Mouse (Mus musculus) stomach, adult 2 months (tissue): ENCODE data around the gene Atp6v1a. TPM values are rescaled to one million over a fixed set of nuclear protein-coding genes. Genes with fewer than 3 reads are reported as not detected.

Source experiments
- polyA plus RNA-seq: library from polyadenylated mRNA; depleted of rRNA; stranded (reverse); fragments of >200 nt; gene quantifications from 2 replicates; pipeline ENCODE4 v1.2.3, GENCODE M21; 2012; rRNA removed

Gene Atp6v1a
- 3.1 and 4.6 TPM in 2 replicates for polyA plus RNA-seq

DNA sequence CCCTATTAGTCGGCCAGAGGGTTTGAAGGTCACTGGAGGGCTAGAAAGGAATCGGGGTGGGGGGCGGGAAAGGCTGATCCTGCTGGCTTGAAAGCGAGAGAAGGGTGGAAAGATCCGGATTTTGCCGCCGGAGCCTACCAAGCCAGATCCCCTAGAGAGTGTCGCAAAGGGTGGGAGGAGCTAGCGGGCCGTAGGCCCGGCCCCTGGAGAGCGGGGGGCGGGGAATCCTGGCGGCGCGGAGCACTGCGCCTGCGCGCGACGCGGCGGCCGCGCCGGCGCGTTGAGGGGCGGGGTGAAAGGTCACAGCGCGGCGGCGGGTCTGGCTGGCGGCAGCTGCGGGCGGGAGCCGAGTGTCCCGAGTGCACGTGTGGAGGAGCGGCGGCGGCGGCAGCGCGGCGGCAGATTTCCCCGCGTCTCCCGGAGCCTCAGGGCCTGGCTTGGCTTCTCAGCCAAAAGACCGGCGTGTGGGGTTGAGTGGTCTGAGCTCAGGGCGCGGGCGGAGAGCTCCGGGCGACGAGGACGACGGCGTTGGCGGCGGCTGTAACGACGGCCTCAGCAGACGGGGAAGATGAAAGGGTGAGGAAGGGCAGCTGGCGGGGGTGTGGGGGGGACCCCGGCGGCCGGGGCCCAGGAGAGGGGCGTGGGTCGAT, at the start of gene Atp6v1a, which contains the start of gene Naa50:
Atp6v1a (minus strand) TSS at position 170 of the 650 bp plus-strand sequence.
Naa50 (plus strand) TSS at position 295 of the 650 bp plus-strand sequence.

DNA sequence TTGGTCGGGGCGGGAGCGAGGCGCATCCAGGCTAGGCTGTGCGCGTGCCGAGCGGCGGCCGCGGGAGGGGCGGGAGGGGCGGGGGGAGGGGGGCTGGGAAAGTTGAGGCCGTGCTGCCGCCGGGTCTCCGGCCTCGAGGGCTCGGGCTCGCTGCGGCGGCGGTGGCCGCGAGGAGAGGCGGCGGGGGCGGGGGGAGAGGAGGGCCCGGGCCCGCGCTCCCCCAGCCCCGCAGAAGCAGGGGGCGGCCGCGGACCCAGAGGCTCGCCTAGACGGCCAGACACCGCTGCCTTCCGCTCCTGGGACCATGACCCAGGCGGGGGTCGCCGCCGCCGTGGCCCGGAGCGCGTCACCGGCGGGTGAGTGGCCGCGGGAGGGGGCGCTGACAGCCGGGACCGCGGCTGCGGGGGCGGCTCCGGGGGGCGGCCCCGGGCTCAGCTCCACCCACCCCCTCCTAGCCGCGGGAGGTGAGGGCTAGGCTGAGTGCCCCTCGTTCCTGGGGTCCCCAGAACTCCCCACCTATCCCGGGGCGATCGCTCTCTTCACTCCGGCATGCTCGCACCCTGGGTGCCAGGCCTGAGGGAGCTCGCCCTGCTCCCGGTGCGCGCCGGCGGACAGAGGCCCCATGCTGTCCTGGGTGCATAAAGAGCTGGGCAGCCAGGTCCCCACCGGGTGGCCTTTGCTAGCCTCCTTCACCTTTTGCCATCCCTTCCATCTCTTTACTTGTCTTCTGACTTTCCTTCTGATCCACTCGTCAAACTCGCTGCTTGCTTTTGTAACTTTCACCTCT, 33.8 kb upstream of the Atp6v1a start, which contains the start of gene Usf3:
Usf3 (plus strand) TSS at position 92 of the 787 bp plus-strand sequence.

DNA sequence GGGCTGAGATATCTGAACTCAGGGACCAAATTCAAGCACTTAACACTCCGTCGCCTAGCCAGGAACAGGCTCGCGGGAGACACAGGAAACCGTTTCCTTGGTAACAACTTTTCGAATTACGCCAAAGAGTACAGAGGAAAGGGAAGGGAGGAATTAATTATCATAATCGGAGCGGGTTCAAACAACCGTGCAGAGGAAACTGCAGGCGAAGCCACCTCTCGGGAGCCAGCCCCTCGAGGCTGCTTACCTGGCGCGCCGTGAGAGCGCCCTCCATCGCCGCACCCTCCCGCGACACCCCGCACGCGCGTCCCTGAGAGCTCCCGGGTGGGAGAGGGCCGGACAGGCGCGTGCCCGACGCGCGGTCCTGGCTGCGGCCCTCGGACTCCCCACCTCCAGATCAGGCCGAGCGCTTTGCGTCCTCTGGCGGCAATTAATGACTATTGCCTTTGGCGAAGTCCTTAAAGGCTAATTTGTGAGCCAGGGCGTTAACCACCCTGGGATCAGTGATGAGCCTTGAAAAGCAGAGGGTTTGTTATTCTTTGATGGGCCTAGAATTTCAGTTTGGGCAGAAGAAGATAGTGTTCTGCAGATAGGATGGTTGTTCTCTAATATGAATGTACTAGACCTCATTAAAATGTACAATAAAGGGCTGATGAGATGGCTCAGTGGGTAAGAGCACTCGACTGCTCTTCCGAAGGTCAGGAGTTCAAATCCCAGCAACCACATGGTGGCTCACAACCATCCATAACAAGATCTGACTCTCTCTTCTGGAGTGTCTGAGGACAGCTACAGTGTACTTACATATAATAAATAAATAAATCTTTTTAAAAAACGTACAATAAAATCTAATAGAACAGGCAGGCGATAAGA, 76.2 kb downstream of the Atp6v1a start, which contains the start of gene Gramd1c:
Gramd1c (minus strand) TSS at position 321 of the 870 bp plus-strand sequence.

Other genes with a start within 250 kb of the Atp6v1a start
- 0.33 and 0.57 TPM in 2 replicates for gene Ccdc191, start 249.9 kb downstream of the Atp6v1a start, polyA plus RNA-seq
- gene Qtrt2, start 212.9 kb downstream of the Atp6v1a start, polyA plus RNA-seq: 2.0 and 3.5 TPM in 2 replicates
- gene Zdhhc23, start 159.9 kb downstream of the Atp6v1a start, polyA plus RNA-seq: 1.4 and 1.8 TPM in 2 replicates
- gene Gramd1c, start 76.4 kb downstream of the Atp6v1a start, polyA plus RNA-seq: 0.10 and 0.15 TPM in 2 replicates
- gene Naa50, start 125 bp upstream of the Atp6v1a start, polyA plus RNA-seq: 4.8 and 6.8 TPM in 2 replicates
- 2.7 and 4.5 TPM in 2 replicates for gene Usf3, start 33.5 kb upstream of the Atp6v1a start, polyA plus RNA-seq
- 6.4 and 8.7 TPM in 2 replicates for gene Sidt1, start 193.5 kb upstream of the Atp6v1a start, polyA plus RNA-seq
- gene Spice1, start 207.4 kb upstream of the Atp6v1a start, polyA plus RNA-seq: 1.5 and 3.0 TPM in 2 replicates